ENCODE assay signal across 27 mouse cellular contexts in the genomic region with DNA sequence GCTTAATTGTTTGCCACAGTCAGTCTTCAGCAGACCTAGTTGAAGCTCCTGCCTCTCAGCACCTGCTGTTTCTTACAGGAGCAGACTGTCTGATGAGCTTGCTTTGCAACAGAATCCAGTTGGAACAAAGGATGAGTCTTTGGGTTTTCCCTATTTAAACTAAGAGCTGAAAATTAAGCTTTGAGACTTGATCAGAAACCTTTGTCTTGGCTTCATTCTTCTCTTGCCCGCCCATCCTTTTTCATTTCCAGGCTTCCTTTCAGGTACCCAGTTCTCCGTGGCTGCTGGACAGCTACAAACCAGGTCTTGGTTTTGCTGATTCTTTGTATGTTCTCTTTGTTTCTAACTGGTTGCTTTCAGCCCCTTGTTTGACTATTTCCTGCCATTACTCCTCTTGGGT.
"Had no signal": no experiment of that assay in that cellular context is flagged by ENCODE, and none has a peak within 500 bp of the region (broad histone marks: within the 10 kb centered on the region; RNA-seq: fewer than 3 reads in every experiment).

No protein-coding gene starts in this region.

- H3K36me3 ChIP-seq: heart, embryonic 10.5 days; heart, embryonic 12.5 days; hindbrain, embryonic 10.5 days; hindbrain, embryonic 12.5 days; intestine, embryonic 15.5 days; limb, embryonic 10.5 days; limb, embryonic 12.5 days; liver, embryonic 12.5 days had no signal

- H3K9ac ChIP-seq: heart, embryonic 12.5 days; hindbrain, embryonic 12.5 days; hindbrain, embryonic 14.5 days; intestine, embryonic 15.5 days; limb, embryonic 12.5 days; liver, embryonic 12.5 days; liver, embryonic 14.5 days had no signal

- H3K4me1 ChIP-seq: heart, embryonic 10.5 days; heart, embryonic 12.5 days; hindbrain, embryonic 10.5 days; hindbrain, embryonic 12.5 days; intestine, embryonic 15.5 days; limb, embryonic 10.5 days; limb, embryonic 12.5 days; liver, embryonic 12.5 days had no signal

- H3K4me3 ChIP-seq: gastrocnemius, adult 2 months; heart, embryonic 10.5 days; heart, embryonic 12.5 days; hindbrain, embryonic 10.5 days; hindbrain, embryonic 12.5 days; intestine, embryonic 15.5 days; layer of hippocampus, adult 2 months; left cerebral cortex, adult 2 months; limb, embryonic 10.5 days; limb, embryonic 12.5 days; liver, embryonic 12.5 days had no signal

- DNase-seq: gastrocnemius, adult 2 months; gastrocnemius, postnatal 10 days; gastrocnemius, postnatal 25 days; heart, adult 18-20 months; heart, postnatal 10 days; heart, postnatal 4 days; kidney, adult 18-20 months; kidney, adult 8-10 months; kidney, postnatal 10 days; kidney, postnatal 25 days; kidney, postnatal 4 days; liver had no signal

- H3K27me3 ChIP-seq: heart, embryonic 12.5 days; hindbrain, embryonic 12.5 days; intestine, embryonic 15.5 days; limb, embryonic 12.5 days; liver, embryonic 12.5 days had no signal

- H3K4me2 ChIP-seq: heart, embryonic 12.5 days; hindbrain, embryonic 12.5 days; hindbrain, embryonic 14.5 days; intestine, embryonic 15.5 days; limb, embryonic 12.5 days; liver, embryonic 12.5 days had no signal

- H3K27ac ChIP-seq: gastrocnemius, adult 2 months; heart, embryonic 10.5 days; hindbrain, embryonic 10.5 days; hindbrain, embryonic 12.5 days; hindbrain, embryonic 14.5 days; intestine, embryonic 15.5 days; layer of hippocampus, adult 2 months; left cerebral cortex, adult 2 months; limb, embryonic 10.5 days; limb, embryonic 12.5 days; liver, embryonic 12.5 days; liver, embryonic 14.5 days had no signal

- H3K9me3 ChIP-seq: heart, embryonic 10.5 days; intestine, embryonic 15.5 days; limb, embryonic 10.5 days had no signal

- ATAC-seq: hindbrain, embryonic 16.5 days; inflammation-experienced regulatory T-cells, adult 6 months; intestine, embryonic 15.5 days; intestine, postnatal 0 days; liver, embryonic 12.5 days had no signal
